Mouse (Mus musculus) heart, adult 11 months (tissue): Measurements from ENCODE around the gene Mdm2.

Experiments used
- DNase-seq: peaks from one replicate; pipeline ENCODE4 v3.0.0; 2022

The Mdm2 gene

GRCm38 (mm10) chr10:117652930-117653778 is 57.4 kb downstream of the Mdm2 start:
- DNase-seq = no peak

- no peak for DNase-seq
These were observed 58.2 kb downstream of the Mdm2 start for GRCm38 (mm10) chr10:117652378-117652774.

DNA sequence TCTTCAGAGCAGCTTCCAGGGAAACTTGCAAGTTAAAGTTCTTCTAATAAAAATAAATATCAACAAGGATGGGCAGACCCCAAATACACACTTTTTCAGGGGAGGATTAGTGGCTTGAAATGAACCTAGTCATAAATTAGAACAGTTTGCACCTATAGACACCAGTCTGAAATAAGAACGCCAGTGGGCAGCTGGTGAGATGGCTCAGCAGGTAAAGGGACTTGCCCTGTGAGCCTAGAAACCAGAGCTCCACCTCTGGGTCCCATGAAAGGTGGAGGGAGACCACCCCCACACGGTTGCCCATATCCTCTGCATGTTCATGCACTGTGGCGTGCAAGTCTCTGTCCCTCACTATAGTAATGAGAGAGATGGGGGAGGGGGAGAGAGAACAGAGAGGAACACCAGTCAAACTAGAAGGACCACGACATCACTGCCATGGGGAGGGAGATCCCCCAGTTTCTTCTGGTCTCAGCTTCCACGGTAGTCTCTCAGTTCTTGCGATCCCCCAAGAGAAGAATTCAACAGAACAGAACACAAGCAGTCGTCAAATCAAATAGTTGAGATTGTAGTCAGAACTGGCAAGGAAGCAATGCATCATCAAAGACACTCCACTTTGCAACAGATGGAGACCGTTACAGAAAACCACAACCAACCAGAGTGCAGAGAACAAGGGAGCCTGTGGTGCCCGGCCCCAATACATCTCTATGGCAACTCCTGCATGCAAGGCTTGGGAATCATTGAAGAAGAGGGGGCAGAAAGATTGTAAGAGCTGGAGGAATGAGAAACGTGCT is 58.8 kb downstream of the Mdm2 start:
- no peak for DNase-seq

DNA sequence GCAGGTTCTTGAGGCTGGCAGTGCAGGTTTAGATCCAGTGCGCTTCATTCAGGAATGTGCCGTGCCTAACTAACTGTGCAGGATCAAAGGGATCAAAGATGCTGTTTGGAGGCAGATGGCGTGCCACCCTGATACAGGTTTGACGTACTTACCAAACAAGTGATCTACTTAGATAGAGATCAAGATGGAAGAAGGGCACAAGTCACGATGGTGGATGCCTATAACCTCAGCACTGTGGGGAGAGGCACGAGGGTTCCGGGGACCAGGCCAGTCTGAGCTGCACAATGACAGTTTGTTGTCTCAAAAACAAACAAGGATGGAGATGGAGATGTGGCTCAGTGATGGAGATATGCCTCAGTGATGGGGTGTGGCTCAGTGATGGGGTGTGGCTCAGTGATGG is 59.8 kb downstream of the Mdm2 start:
- DNase-seq = no peak

- no peak for DNase-seq
These were observed 60.4 kb downstream of the Mdm2 start for GRCm38 (mm10) chr10:117650042-117650655.

- no peak for DNase-seq
These were observed 61.1 kb downstream of the Mdm2 start for GRCm38 (mm10) chr10:117649292-117650041.

GRCm38 (mm10) chr10:117648643-117649042 is 61.9 kb downstream of the Mdm2 start:
- no peak for DNase-seq

DNA sequence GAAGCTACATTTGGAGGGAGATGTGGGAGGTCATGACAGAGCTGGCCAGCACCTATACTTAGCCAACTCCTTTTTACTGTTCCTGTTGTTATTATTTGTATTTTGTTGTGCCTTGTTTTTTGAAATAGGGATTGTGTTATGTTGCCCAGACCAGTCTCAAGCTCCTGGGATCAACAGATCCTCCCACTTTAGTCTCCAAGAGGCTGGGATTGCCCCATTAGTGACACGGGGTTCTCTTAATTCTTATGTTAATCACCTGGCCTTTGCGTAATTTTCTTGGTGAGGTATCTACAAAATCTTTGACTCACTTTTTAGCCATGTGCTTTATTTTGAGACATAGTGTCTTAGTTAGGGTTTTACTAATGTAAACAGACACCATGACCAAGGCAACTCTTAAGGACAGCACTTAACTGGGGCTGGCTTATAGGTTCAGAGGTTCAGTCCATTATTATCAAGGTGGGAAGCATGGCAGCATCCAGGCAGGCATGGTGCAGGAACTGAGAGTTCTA is 62.5 kb downstream of the Mdm2 start:
- no peak for DNase-seq

DNA sequence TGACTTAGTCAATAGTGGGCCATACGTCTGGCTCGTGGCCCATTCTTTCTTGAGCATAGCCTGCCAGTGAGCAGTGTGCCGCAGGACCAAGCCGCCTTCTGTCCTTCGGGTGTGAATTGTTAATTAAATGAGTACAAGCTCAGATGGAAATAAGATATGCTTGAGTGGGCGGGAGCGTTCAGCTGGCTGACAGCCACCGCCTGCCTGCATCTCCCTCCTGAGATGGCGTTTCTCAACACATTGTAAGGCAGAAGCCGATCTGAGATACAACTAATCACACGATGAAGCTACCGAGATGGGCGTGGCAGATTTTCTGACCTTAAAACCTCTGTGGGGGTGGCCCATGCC is 63.4 kb downstream of the Mdm2 start:
- no peak for DNase-seq

DNA sequence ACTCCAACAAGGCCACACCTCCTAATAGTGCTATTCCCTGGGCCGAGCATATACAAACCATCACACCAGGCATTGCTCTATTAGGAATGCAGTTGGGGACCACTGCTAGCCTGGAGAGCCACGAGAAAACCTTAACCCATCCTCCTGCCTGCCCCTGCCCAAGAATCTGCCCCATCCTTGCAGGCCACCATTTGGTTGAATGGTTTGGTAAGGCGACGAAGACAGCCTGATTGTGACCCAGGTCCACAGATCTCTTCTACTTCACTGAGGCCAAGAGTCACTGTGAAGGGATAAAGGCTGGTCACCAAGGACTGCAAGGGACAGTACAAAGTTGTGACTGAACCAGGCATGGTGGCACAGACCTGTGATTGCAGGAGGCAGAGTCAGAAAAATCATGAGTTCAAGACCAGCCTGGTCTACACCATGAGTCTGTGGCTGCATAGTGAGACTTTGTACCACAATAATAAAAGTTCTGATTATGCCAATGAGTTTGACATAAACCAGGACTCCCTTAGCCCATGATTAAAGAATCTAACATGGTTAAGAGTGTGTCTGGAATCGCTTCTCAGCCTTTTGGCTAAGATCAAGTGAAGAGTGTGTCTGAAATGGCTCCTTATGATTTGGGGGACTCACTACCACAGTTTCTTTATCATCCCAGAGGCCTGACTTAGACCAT is 63.9 kb downstream of the Mdm2 start:
- DNase-seq = no peak

DNA sequence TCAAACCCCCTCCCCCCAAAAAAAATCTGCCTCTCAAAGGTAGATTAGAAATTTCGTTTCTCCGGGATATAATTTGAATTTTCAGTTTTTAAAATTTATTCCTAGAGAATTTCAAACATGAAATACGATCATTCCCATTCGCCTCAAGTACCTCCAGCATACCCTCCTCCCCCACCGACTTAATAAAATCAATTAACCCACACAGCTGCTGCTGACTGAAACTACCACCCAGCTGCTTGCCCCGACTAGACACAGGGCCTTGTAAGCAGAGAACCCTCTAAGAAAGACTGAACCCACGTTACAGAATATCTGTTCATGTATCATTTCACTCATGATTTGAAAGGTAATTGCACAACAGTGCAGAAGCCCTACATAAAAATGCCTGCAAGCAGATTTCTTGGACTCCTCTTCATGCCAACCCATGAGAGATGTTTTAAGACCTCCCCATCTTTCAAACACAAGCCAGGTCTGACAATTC is 65.0 kb downstream of the Mdm2 start:
- no peak for DNase-seq

- DNase-seq = no peak
These were observed 65.7 kb downstream of the Mdm2 start for GRCm38 (mm10) chr10:117644828-117645227.

GRCm38 (mm10) chr10:117644429-117644748 is 66.2 kb downstream of the Mdm2 start:
- DNase-seq = no peak

DNA sequence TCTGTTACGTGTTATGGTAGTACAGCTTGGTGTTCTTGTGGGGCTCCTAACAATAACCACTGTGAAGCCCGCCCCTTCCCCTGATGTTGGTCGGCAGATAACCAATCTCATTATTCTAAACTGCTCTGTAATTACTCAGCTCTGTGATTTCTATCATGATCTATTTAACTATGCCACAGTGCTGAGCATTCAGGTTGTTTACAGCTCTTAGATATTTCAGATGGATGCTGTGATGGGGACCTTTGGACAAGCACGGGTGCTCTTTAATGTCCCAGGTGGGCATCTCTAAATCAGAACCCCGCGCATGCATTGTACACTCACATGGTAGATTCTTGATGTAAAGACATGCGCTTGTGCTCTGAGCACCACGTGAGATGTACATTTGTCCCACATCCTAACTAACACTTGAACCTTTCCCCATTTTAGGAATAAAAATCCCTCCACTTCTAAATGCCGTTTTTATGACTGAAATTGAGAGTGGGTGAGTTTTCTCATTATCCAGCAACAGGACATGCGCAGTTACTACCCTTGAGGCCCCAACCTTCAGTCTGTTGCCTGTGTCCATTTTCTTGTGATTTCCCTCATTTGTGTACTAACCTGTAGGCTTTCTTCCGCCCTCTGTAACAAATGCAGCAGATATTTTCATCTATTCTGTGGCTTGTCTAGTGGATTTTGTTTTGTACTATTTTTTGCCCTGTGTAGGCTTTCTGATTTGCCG is 66.7 kb downstream of the Mdm2 start:
- DNase-seq = no peak

DNA sequence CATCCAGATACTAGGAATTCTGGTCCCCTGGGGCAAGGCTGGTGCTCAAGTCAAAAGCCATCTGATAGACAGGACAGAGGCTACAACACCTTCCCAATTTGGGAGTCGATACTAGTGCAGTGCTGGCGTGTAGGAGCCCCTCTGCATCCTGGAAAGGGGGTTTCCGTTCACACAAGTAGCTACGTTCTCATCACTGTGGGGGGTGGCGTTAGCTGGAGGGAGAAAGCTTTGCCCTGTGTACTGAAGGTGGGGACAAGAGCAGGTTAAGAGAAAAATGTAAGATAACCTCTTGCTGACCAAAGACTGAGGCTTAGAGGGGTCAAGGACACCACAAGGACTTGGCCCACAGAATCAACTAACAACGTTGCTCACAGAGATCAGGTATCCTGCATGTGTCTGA is 67.3 kb downstream of the Mdm2 start:
- DNase-seq = peak; percentile 86

DNA sequence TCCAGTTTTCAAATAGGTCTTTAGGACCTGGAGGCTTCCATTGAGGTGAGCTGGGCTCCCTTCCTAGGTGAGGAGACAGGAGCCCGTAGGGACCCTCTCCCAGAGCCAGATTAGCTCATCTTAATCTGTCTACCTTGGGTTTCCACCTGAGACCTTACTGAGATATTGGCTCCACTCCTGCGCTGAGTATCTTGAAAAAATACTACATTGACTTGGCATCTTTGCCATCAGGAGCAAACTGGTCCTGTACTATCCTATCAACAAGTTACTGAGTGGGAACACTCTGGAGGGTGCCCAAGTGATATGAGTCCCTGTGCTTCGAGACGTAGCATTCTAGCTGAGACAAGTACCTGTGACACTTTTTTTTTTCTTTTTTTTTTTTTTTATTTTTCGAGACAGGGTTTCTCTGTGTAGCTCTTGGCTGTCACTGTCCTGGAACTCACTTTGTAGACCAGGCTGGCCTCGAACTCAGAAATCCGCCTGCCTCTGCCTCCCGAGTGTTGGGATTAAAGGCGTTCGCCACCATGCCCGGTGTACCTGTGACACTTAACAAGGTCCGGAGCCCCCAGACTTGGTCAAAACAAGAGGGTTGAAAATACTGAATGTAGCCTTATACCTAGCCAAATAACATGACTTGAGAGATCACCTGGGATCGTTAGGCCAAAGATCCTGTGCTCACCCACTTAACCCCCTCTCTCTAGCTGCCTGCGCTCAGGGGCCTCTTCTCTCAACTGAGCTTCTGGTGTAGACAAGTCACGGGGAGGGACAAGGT is 67.9 kb downstream of the Mdm2 start:
- DNase-seq = peak; percentile 88

GRCm38 (mm10) chr10:117642201-117642450 is 68.4 kb downstream of the Mdm2 start:
- DNase-seq = peak; percentile 95

- peak; percentile 97 for DNase-seq
These were observed 69.0 kb downstream of the Mdm2 start for GRCm38 (mm10) chr10:117641400-117642200.

GRCm38 (mm10) chr10:117640595-117641078 is 69.9 kb downstream of the Mdm2 start:
- DNase-seq = no peak
